Mouse (Mus musculus) midbrain, embryonic 16.5 days (tissue): ENCODE data around the gene Myh7. TPM values are rescaled to one million over a fixed set of nuclear protein-coding genes. Genes with fewer than 3 reads are reported as not detected.

Experiments
- ATAC-seq: fragments of 200-750 bp; cut with Nextera tagmentation; 2 replicates; pipeline ENCODE4 v1.8.0; 2017; ENCODE audit warnings: moderate TSS enrichment
- H3K27ac ChIP-seq: fragments of 300-500 bp; sonication (generic); 2 replicates; pipeline ENCODE4 v1.5.1; 2014; ENCODE audit warnings: mild to moderate bottlenecking, low read length, mixed read lengths
- H3K27me3 ChIP-seq: fragments of 300-500 bp; sonication (generic); 2 replicates; pipeline ENCODE4 v1.6.1; 2014; ENCODE audit warnings: low read depth, low read length, mixed read lengths; ENCODE audit not compliant: control insufficient read depth, insufficient read depth
- H3K36me3 ChIP-seq: fragments of 300-500 bp; sonication (generic); 2 replicates; pipeline ENCODE4 v1.6.1; 2014; ENCODE audit warnings: mild to moderate bottlenecking, low read length, moderate library complexity, mixed read lengths; ENCODE audit not compliant: control insufficient read depth, insufficient read depth
- H3K4me1 ChIP-seq: fragments of 300-500 bp; sonication (generic); 2 replicates; pipeline ENCODE4 v1.6.1; 2014; ENCODE audit warnings: mild to moderate bottlenecking, low read length, mixed read lengths; ENCODE audit not compliant: control insufficient read depth, insufficient read depth
- H3K4me2 ChIP-seq: fragments of 300-500 bp; sonication (generic); 2 replicates; pipeline ENCODE4 v1.6.1; 2014; ENCODE audit warnings: mild to moderate bottlenecking, low read length, mixed read lengths
- H3K4me3 ChIP-seq: fragments of 300-500 bp; sonication (generic); 2 replicates; pipeline ENCODE4 v1.5.1; 2014; ENCODE audit warnings: low read depth, mild to moderate bottlenecking, low read length, moderate library complexity, mixed read lengths
- H3K9ac ChIP-seq: fragments of 300-500 bp; sonication (generic); 2 replicates; pipeline ENCODE4 v1.6.1; 2014; ENCODE audit warnings: low read depth, low read length, mixed read lengths
- H3K9me3 ChIP-seq: fragments of 300-500 bp; sonication (generic); replicated peaks from 2 replicates; pipeline ENCODE4 v1.6.1; 2014; ENCODE audit warnings: mild to moderate bottlenecking, low read length, mixed read lengths; ENCODE audit not compliant: control insufficient read depth, poor library complexity, severe bottlenecking
- WGBS: fragments of 180-500 bp; shearing (Covaris S2); extraction: QIAGEN DNeasy Blood & Tissue Kit; methylation state at CpG from one replicate; pipeline ENCODE4 v1.1.7; 2014; 5-methylcytosine and 5-hydroxymethylcytosine counted together
- polyA plus RNA-seq: library from polyadenylated mRNA; unstranded; fragments of >200 nt; fragmentation: Nextera tagmentation; extraction: Ambion mirVana; gene quantifications from 2 replicates; pipeline ENCODE4 v1.2.1, GENCODE M21; 2015

Myh7 gene
- polyA plus RNA-seq, 1 experiment from 2014 or later: 7.7 TPM

DNA sequence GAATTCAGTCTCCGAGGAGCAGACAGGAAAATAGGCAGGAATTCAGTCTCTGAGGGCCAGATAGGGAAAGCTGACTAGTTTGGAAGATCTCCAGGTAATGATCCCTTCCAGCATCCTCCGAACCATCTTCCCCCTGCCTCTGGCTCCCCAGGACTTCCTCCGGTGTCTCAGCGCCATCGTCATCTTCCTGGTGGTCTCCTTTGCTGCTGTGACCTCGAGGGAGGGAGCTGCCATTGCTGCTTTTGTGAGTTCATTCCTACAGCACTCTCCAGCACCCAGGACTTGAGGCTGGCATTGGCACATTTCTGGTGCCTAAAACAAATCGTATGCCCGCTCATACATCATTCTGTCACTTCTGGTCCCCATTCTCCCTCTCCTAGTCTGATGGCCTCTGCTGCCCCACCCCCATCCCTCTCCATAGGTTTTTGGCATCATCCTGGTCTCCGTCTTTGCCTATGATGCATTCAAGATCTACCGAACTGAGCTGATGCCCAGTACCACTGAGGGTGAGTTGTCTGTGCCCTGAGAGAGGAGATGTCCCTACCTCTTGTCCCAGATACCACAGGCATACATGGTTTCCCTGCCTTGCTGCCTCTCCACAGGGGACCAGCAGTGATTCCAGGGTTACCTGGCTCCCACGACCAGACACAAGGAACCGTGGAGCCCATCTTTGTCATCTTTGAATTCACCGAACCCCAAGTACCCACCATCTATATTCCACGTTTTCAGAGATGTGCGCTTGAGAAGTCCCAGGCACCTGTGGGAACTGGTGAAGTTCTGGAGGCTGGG lies 55.8 kb downstream of the Myh7 start:
- Histone ChIP-seq H3K4me3 (no peak overlapping the region), H3K27ac (no peak overlapping the region), H3K4me1 (no peaks in the 10 kb centered on the region), H3K4me2 (no peak overlapping the region), H3K27me3 (no peaks in the 10 kb centered on the region), H3K36me3 (no peaks in the 10 kb centered on the region), H3K9me3 (no peaks in the 10 kb centered on the region), H3K9ac (no peak overlapping the region)
- no peak for ATAC-seq
- 80% methylated on average over 15 of the region's 15 CpGs for WGBS

DNA sequence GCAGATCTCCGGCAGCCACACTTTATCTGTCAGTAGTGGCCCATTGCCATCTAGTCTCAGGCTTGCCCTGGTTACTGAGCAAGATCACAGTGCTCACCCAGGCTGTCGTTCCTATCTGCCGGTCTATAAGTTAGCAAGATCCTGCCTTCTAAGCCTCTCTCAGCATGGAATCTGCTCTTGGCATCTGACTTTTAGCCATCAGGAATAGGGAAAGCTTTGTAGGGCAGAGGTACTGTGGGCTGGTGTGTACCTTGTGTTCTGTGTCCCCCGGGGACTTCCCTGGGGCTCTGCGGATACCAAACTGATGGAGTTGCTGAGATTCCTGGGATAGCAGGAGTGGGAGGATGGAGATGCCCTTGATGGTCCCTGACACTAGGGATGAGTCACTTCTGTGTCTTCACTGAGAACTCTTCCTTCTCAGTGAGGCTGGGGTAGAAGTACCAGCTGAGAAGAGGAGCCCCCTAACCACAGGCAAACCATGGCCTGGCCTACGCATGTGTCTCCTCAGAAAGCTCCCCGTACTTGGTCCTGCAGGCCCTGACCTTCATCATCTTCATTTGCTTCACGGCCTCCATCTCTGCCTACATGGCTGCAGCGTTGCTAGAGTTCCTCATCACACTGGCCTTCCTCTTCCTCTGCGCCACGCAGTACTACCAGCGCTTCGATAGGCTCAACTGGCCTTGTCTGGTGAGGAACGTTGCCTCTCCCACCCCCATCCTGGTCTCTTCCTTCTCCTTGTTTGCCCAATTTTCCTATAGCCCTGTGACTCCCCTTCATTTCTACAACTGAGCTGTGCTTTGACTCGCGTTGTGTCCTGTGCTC lies 56.9 kb downstream of the Myh7 start:
- 92% methylated on average over 16 of the region's 16 CpGs for WGBS

DNA sequence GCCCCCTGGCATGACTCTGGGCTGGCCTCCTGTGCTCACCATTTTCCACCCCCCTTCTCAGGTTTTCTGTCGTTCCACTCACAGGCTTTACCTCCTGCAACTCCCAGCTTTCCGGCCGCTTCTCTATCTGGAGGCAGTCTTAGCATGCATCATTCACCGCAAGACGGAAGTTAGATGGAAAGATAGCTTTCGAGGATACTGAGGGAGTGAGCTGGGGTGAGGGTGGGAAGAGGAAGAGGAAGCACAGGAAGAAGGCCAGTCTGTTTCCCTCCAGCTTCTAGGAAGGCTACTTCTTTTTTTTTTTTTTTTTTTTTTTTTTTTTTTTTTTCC lies 57.6 kb downstream of the Myh7 start:
- Histone ChIP-seq H3K9me3 (no peaks in the 10 kb centered on the region), H3K4me2 (no peak overlapping the region), H3K27me3 (no peaks in the 10 kb centered on the region), H3K4me1 (no peaks in the 10 kb centered on the region), H3K36me3 (no peaks in the 10 kb centered on the region), H3K4me3 (no peak overlapping the region), H3K27ac (peak overlapping the region; percentile 53; the same call in 1 of the 2 replicates), H3K9ac (no peak overlapping the region)
- WGBS: 62% methylated on average over 6 of the region's 6 CpGs
- ATAC-seq: no peak

More for the DNA sequence above, 56.9 kb downstream of the Myh7 start:
- Histone ChIP-seq H3K27me3 (no peaks in the 10 kb centered on the region), H3K27ac (no peak overlapping the region), H3K4me1 (no peaks in the 10 kb centered on the region), H3K9me3 (no peaks in the 10 kb centered on the region), H3K36me3 (no peaks in the 10 kb centered on the region), H3K4me2 (no peak overlapping the region), H3K4me3 (no peak overlapping the region), H3K9ac (no peak overlapping the region)
- ATAC-seq: no peak

DNA sequence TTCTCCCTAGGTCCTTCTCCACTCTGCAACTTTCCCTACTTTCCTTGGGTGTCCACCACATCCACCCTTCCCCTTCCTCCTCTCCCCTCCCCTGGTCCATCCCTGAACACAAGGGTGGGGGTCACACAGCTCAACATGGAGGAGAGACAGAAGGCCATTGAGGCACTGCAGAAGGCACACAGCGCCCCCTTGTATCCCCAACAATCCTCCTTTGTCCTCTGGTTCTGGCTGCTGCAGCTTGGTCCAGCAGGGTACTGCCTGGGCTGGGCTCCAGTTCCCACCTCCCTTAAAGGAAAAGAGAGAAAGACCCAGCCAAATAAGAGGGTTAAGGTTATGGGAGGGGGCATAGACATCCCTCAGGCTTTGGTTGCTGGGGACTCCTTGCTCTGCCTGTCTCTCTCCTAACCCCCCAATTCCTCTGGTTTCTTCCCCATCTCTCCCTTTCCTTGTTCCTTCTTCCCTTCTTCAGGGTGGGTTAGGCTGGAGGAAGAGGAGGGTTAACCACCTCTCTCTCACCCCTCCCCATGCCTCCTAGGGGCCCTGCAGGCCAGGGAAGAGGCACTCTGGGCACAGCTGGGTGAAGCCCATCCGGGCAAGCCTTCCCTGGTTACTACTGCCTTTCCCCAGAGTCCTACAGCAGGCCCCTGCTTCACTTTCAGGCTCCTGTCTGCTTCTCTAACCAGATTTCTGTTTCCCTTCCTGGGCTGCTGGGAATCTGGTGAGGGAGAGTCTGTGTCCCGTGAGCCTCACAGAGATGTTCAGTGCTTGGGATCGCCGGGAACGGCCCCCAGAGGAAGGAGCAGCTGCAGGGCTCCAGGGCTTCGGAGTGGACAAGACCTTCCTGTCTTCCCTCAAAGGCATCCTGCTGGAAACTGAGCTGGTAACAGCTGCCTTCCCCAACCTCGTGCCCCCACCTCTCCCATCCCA lies 58.3 kb downstream of the Myh7 start, which contains the start of gene Cmtm5:
Gene Cmtm5, plus strand, starts transcription at position 358 of the 927 bp plus-strand sequence.
- H3K9me3 ChIP-seq: no peaks in the 10 kb centered on the region
- H3K36me3 ChIP-seq: no peaks in the 10 kb centered on the region
- H3K4me1 ChIP-seq: no peaks in the 10 kb centered on the region
- peak within 1 kb of the TSS; percentile 53 for H3K27ac ChIP-seq
- peak; percentile 66 for ATAC-seq
- H3K27me3 ChIP-seq: no peaks in the 10 kb centered on the region
- peak within 1 kb of the TSS; percentile 15; the same call in 1 of the 2 replicates for H3K4me2 ChIP-seq
- H3K4me3 ChIP-seq: no peak within 1 kb of the TSS
- peak within 1 kb of the TSS; percentile 2; the same call in 1 of the 2 replicates for H3K9ac ChIP-seq
- whole genome bisulfite sequencing: 28% methylated on average over 8 of the region's 8 CpGs

DNA sequence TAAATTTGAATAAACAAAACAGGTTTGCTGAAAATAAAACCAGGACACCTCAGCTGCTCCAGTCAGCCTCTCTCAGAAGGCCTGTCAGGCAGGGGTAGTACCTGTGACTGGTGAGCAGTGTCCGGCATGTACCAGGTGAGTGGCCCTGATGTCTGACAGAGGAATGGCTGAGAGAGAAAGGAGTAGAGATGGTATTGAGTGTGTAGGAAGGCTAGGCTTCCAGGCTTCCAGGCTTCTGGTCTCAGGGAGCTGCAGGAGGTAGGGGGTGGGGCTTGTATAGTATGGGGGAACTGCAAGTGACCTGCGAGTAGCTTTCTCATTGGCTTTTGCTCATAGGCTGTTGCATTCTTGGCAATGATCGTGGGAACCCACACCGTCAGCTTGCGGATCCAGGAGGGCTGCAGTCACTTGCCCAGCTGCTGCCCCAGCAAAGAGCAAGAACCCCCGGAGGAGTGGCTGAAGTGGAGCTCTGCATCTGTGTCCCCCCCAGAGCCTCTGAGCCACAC lies 61.7 kb downstream of the Myh7 start, which contains the start of gene Il25:
Gene Il25, plus strand, starts transcription at position 51 of the 506 bp plus-strand sequence.
- WGBS: 37% methylated on average over 6 of the region's 6 CpGs
- Histone ChIP-seq H3K9ac (no peak within 1 kb of the TSS), H3K4me1 (peaks cover 6% of the 10 kb centered on the region; the same call in 1 of the 2 replicates), H3K4me3 (no peak within 1 kb of the TSS), H3K27ac (no peak within 1 kb of the TSS), H3K27me3 (no peaks in the 10 kb centered on the region), H3K36me3 (no peaks in the 10 kb centered on the region), H3K9me3 (no peaks in the 10 kb centered on the region), H3K4me2 (no peak within 1 kb of the TSS)
- no peak for ATAC-seq

DNA sequence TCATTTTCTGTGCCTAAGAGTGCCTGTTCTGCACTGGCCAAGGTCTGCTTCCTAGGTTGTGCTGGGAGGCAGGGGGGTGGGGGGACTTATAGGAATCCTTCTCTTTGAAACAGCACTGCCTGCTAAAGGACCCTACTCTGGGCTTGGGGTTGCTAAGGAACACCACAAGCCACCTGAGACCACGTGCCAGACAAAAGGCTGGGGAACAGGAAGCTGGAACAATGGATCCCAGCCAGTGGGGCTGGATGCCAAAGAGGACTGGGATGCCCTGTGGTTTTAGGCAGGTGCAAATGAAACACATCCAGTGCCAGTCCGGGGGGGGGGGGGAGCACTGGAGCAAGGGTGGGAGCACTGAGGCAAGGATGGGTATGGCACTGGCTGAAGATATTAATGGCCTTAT lies 64.0 kb downstream of the Myh7 start:
- no peaks in the 10 kb centered on the region for H3K27me3 ChIP-seq
- 22% methylated on average over 2 of the region's 2 CpGs for WGBS
- ATAC-seq: no peak
- no peak overlapping the region for H3K9ac ChIP-seq
- no peaks in the 10 kb centered on the region for H3K9me3 ChIP-seq
- no peaks in the 10 kb centered on the region for H3K36me3 ChIP-seq
- no peak overlapping the region for H3K4me3 ChIP-seq
- H3K4me2 ChIP-seq: no peak overlapping the region
- no peak overlapping the region for H3K27ac ChIP-seq
- H3K4me1 ChIP-seq: peaks cover 21% of the 10 kb centered on the region

DNA sequence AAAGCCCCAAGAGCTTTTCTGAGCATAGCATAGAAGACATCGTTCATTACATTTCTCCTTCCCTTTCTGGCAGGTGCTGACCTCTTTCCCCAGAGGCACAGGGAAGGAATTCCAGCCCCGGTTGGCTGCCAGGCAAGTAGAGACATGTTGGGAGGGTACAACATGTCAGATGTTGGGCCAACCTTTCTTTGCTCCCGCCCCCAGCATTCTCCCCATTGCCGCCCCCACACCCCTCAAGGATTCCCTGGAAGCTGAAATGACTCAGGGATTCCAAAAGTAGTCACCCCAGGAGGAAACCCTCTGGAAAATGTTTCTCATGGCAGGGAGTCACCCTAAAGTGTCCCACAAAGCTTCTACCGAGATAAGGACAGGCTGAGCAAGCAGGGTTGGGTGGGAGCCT lies 64.6 kb downstream of the Myh7 start:
- H3K27me3 ChIP-seq: no peaks in the 10 kb centered on the region
- no peak overlapping the region for H3K27ac ChIP-seq
- no peak overlapping the region for H3K4me2 ChIP-seq
- ATAC-seq: no peak
- H3K4me3 ChIP-seq: no peak overlapping the region
- no peak overlapping the region for H3K9ac ChIP-seq
- H3K4me1 ChIP-seq: peaks cover 25% of the 10 kb centered on the region
- no peaks in the 10 kb centered on the region for H3K36me3 ChIP-seq
- WGBS: 87% methylated on average over 5 of the region's 5 CpGs
- H3K9me3 ChIP-seq: no peaks in the 10 kb centered on the region

DNA sequence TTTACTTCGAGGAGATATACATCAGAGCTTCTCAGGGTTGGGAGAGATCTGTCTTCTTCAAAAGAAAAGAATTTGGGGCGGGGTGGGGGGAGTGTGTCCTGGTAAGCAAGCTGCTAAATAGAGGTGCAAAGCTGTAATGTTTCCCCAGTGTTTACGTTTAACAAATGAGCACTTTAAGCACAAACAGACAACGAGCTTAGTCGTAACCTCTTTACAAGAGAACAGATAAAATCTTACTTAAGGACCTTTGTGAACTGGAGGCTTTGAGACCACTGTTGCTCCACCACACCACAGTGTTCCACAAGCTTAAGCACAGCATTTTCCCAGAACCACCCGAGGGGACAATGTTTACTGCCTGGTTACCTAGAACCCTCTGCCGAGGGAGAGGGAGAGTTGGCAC lies 67.1 kb downstream of the Myh7 start:
- Histone ChIP-seq H3K27ac (peak overlapping the region; percentile 87), H3K27me3 (no peaks in the 10 kb centered on the region), H3K4me1 (peaks cover 26% of the 10 kb centered on the region), H3K4me2 (peak overlapping the region; percentile 95), H3K9me3 (no peaks in the 10 kb centered on the region), H3K9ac (peak overlapping the region; percentile 79), H3K36me3 (no peaks in the 10 kb centered on the region), H3K4me3 (no peak overlapping the region; the same call in 1 of the 2 replicates)
- WGBS: 17% methylated on average over 7 of the region's 7 CpGs
- ATAC-seq: no peak
